Mouse (Mus musculus) heart, embryonic 13.5 days (tissue): ENCODE results near the gene Cabin1. TPM values are rescaled to one million over a fixed set of nuclear protein-coding genes. Genes with fewer than 3 reads are reported as not detected.
A peak's percentile ranks its signal among the peaks of the same experiment; 100 is the strongest.

Experiments used
- ATAC-seq: fragments of 200-750 bp; cut with Nextera tagmentation; 2 replicates; pipeline ENCODE4 v1.8.0; 2017; ENCODE audit warnings: moderate TSS enrichment; ENCODE audit not compliant: insufficient number of reproducible peaks, low FRiP score, low TSS enrichment; ENCODE audit errors: extremely low read depth
- H3K27ac ChIP-seq: fragments of 300-500 bp; sonication (generic); replicated peaks from 2 replicates; pipeline ENCODE4 v1.5.1; 2015; ENCODE audit warnings: moderate library complexity, mild to moderate bottlenecking, inconsistent platforms
- H3K27me3 ChIP-seq: fragments of 300-500 bp; sonication (generic); replicated peaks from 2 replicates; pipeline ENCODE4 v1.6.1; 2015; ENCODE audit warnings: mild to moderate bottlenecking, inconsistent platforms
- H3K36me3 ChIP-seq: fragments of 300-500 bp; sonication (generic); 2 replicates; pipeline ENCODE4 v1.6.1; 2015; ENCODE audit warnings: mild to moderate bottlenecking, inconsistent platforms
- H3K4me1 ChIP-seq: fragments of 300-500 bp; sonication (generic); 2 replicates; pipeline ENCODE4 v1.6.1; 2015; ENCODE audit warnings: inconsistent platforms
- H3K4me2 ChIP-seq: fragments of 300-500 bp; sonication (generic); 2 replicates; pipeline ENCODE4 v1.6.1; 2015; ENCODE audit warnings: inconsistent platforms, mild to moderate bottlenecking, moderate library complexity
- H3K4me3 ChIP-seq: fragments of 300-500 bp; sonication (generic); 2 replicates; pipeline ENCODE4 v1.5.1; 2015; ENCODE audit warnings: moderate library complexity, mild to moderate bottlenecking, inconsistent platforms
- H3K9ac ChIP-seq: fragments of 300-500 bp; sonication (generic); 2 replicates; pipeline ENCODE4 v1.6.1; 2015; ENCODE audit warnings: inconsistent platforms, mild to moderate bottlenecking, moderate library complexity
- H3K9me3 ChIP-seq: fragments of 300-500 bp; sonication (generic); 2 replicates; pipeline ENCODE4 v1.6.1; 2016; ENCODE audit warnings: inconsistent platforms
- WGBS: fragments of 180-500 bp; shearing (Covaris S2); methylation state at CpG from one replicate; pipeline ENCODE4 v1.1.7; 2015; ENCODE audit warnings: mixed read lengths; 5-methylcytosine and 5-hydroxymethylcytosine counted together
- polyA plus RNA-seq: library from polyadenylated mRNA; unstranded; fragments of >200 nt; fragmentation: Nextera tagmentation; extraction: Ambion mirVana; gene quantifications from 2 replicates; pipeline ENCODE4 v1.2.1, GENCODE M21; 2015

Cabin1 gene
- polyA plus RNA-seq, 1 experiment from 2014 or later = 24.3 TPM

DNA sequence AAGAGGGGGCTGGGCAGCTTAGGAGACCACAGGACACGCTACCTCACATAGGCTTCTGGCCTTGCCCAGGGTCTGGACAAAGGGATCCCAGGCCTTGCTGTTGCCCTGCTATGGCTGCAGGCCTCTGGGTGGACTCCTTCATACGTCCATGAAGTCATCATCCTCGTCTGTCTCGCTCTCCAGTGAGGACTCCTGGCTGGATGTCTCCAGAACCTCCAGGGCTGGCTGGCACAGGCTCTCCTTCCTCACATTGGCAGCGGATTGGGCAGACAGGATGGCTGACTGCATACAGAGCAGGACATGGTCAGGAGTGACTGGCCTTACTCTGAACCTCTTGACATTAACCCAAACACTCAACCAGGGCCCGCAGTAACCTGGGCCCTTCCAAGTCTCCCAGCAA lies 117.7 kb downstream of the Cabin1 start:
- H3K9ac ChIP-seq = peak overlapping the region; percentile 42; the same call in 1 of the 2 replicates
- no peaks in the 10 kb centered on the region for H3K9me3 ChIP-seq
- H3K36me3 ChIP-seq = peaks cover 58% of the 10 kb centered on the region
- 83% methylated on average over 6 of the region's 6 CpGs for WGBS
- H3K27me3 ChIP-seq = no peaks in the 10 kb centered on the region
- no peak for ATAC-seq
- H3K4me2 ChIP-seq = no peak overlapping the region
- H3K4me3 ChIP-seq = no peak overlapping the region
- H3K27ac ChIP-seq = peak overlapping the region; percentile 93
- H3K4me1 ChIP-seq = peaks cover 46% of the 10 kb centered on the region

DNA sequence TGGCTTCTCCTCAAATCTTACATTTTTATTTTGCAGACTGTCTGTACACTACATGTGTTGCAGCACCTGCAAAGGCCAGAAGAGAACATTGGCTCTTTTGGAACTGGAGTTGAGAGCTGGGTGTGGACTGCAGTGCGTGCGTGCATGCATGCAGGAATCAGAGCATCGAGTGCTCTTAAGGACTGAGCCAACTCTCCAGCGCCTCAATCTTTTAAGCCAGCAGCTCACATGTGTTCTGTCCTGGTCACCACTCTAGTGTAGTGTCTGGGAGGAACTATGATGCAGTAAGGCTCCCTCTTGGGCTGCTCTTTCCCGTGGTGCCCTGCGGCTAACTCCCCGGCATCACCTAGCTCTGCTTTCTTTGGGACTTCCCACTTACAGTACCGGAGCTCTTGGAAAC lies 118.5 kb downstream of the Cabin1 start:
- Histone ChIP-seq H3K4me1 (peaks cover 46% of the 10 kb centered on the region), H3K27me3 (no peaks in the 10 kb centered on the region), H3K9me3 (no peaks in the 10 kb centered on the region), H3K36me3 (peaks cover 50% of the 10 kb centered on the region), H3K4me3 (no peak overlapping the region), H3K4me2 (no peak overlapping the region), H3K9ac (no peak overlapping the region), H3K27ac (no peak overlapping the region)
- 92% methylated on average over 8 of the region's 8 CpGs for WGBS
- ATAC-seq = no peak

DNA sequence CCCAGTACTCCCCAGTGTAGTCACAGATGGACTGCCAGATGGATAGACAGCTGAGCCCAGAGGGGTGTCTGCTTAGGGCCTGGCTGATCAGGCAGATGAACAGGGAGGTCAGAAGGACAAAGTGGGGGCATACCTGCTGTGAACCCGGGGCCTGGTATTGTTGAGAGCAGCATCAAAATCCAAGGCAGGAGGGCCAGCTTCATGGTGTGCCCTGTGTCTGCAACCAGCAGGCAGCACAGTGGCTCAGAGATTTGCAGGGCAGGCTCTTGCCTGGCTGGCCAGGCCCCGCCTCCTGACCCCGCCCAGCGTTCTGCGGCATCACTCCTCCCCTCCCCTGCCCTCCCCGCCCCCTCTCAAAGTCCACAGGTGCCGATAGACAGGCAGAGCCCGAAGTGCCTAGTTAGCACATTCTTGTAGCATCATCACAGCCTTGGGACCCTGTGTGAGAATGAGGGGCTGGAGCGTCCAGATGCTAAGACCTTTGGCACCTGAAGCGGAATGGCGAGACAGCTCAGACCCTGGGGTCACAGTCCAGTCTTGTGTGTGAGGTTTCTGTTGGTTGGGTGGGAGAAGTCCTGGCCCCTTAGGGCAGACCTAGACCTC lies 120.3 kb downstream of the Cabin1 start, which contains the start of gene Susd2:
Gene Susd2 (minus strand): TSS at position 268 of the 603 bp plus-strand sequence.
- WGBS = 5% methylated on average over 11 of the region's 11 CpGs
- ATAC-seq = no peak; the same call in 1 of the 2 replicates
- Histone ChIP-seq H3K4me3 (peak within 1 kb of the TSS; percentile 13), H3K9ac (peak within 1 kb of the TSS; percentile 68), H3K36me3 (peaks cover 32% of the 10 kb centered on the region), H3K9me3 (no peaks in the 10 kb centered on the region), H3K27me3 (no peaks in the 10 kb centered on the region), H3K27ac (peak within 1 kb of the TSS; percentile 56), H3K4me2 (peak within 1 kb of the TSS; percentile 59), H3K4me1 (peaks cover 46% of the 10 kb centered on the region)

DNA sequence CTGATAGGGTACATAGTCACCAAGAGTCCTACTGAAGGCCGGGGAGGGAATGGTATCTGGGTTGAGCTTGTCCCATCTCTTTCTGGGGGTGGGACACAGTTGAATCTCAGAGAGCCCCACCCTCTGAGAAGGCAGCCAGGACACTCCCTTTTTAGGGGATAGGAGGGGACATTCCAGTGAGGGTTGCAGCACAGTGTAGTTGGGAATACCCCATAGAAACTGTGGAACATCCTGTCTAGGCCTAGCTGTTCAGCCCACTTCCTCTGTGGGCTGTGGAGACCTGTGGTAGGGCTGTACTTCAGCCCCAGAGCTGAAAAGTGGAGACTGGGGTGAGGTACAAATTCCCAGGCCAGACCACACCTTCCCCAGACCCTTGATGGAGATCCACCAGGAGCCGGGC lies 121.2 kb downstream of the Cabin1 start:
- H3K4me1 ChIP-seq = peaks cover 39% of the 10 kb centered on the region
- WGBS = 76% methylated on average over 2 of the region's 2 CpGs
- no peak for ATAC-seq
- peak overlapping the region; percentile 68; the same call in 1 of the 2 replicates for H3K9ac ChIP-seq
- no peaks in the 10 kb centered on the region for H3K27me3 ChIP-seq
- H3K4me3 ChIP-seq = no peak overlapping the region
- peaks cover 23% of the 10 kb centered on the region for H3K36me3 ChIP-seq
- H3K9me3 ChIP-seq = no peaks in the 10 kb centered on the region
- H3K27ac ChIP-seq = 0 out of 2 replicates have a peak overlapping the region, but pooled peaks have one; percentile 56
- peak overlapping the region; percentile 59 for H3K4me2 ChIP-seq

DNA sequence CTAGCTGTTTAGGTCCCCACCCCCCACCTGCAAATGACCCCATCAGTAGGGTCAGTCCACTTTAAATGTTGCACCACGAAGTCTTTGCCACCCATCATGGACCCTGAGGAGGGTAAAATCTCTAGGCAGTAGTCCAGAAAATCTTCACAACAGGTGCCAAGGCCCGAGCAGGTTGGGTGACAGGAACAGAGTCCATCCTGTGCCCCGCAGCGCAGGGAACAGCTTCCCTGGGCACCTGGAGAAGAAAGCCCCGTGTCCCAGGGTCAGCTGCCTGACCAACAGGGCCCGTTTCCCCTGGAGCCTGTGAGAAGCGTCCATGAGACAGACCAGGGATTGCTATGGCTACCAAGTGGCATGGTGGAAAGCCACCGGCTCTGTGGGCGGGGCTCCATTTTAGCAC lies 121.7 kb downstream of the Cabin1 start:
- 79% methylated on average over 9 of the region's 9 CpGs for WGBS
- peak overlapping the region; percentile 68; the same call in 1 of the 2 replicates for H3K9ac ChIP-seq
- H3K4me3 ChIP-seq = no peak overlapping the region
- H3K9me3 ChIP-seq = no peaks in the 10 kb centered on the region
- peaks cover 35% of the 10 kb centered on the region for H3K4me1 ChIP-seq
- ATAC-seq = no peak
- peaks cover 19% of the 10 kb centered on the region for H3K36me3 ChIP-seq
- H3K27me3 ChIP-seq = no peaks in the 10 kb centered on the region
- no peak overlapping the region for H3K27ac ChIP-seq
- no peak overlapping the region for H3K4me2 ChIP-seq

DNA sequence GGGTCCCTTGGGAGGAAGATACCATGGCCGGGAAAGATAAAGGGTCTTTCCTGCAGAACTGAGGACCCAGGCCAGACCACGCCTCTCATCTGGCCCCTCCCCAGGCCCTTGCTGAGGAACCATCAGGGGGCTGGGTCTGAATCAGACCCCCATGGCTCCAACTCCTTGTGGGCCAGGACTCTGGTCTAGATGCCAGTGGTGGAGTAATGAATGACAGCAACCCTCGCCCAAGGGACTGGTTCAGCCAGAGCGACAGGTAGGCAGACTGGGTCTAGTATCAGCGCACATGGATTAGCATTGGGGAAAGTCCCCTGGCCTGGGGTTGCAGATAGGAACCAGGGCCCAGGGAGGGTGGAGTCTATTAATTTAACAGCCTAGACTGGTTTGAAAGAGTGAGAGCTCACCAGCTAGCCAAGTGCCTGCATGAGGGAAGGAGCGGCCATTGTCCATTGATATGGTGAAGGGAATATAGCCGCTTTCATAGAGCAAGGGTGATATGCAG lies 122.4 kb downstream of the Cabin1 start:
- WGBS = 81% methylated on average over 7 of the region's 7 CpGs
- peaks cover 28% of the 10 kb centered on the region for H3K4me1 ChIP-seq

DNA sequence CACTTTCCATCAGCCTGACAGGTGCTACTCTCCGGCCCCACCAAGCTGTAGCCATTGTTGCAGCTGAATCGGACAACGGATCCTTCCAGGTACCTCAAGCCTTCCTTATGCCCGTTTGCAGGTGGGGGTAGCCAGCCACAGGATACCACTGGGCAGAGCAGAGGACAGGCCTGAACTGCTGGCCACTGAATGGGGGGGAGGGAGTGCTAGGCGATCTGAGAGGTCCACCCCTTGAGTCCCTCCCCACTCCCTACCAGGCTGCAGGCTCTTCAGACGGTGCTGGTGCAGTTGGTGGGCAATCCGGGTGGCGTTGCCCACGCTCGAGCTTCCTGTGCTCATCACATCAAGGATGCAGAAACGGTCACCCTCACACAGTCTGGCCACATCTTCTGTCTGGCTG lies 126.4 kb downstream of the Cabin1 start:
- Histone ChIP-seq H3K36me3 (no peaks in the 10 kb centered on the region), H3K9ac (no peak overlapping the region), H3K27ac (no peak overlapping the region), H3K4me1 (peaks cover 8% of the 10 kb centered on the region), H3K27me3 (no peaks in the 10 kb centered on the region), H3K9me3 (no peaks in the 10 kb centered on the region), H3K4me3 (no peak overlapping the region), H3K4me2 (no peak overlapping the region)
- WGBS = 81% methylated on average over 11 of the region's 11 CpGs
- no peak for ATAC-seq

More for the DNA sequence above, 122.4 kb downstream of the Cabin1 start:
- no peaks in the 10 kb centered on the region for H3K9me3 ChIP-seq
- no peak overlapping the region for H3K9ac ChIP-seq
- H3K4me2 ChIP-seq = no peak overlapping the region
- no peak for ATAC-seq
- no peak overlapping the region for H3K27ac ChIP-seq
- no peak overlapping the region for H3K4me3 ChIP-seq
- no peaks in the 10 kb centered on the region for H3K27me3 ChIP-seq
- peaks cover 19% of the 10 kb centered on the region for H3K36me3 ChIP-seq

DNA sequence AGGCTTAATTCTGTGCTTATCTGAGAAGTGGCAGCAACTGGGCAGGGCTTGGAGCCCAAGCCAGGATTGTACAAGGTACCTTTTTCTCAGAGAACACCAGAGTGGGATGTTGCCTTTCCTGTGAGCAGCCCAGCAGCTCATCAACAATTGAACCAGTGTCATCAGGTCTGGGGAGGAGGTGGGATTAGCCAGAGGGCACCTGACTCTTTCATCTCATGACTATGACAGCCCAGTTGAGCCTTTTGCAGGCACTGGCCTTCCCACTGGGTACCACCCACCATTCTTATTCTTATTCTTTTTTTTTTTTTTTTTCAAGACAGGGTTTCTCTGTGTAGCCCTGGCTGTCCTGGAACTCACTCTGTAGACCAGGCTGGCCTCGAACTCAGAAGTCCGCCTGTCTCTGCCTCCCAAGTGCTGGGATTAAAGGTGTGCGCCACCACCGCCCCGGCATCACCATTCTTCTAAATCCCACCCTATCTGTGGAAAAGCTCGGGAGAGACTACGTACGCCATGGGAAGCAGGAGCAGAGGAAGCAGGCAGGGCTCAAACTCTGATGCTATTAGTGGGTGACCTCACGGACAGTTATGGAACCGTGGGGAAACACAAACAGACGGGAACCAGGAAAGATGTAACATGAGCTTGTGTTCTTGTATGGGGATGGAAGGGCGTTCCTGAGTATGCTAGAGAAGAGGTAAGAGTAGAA lies 127.9 kb downstream of the Cabin1 start:
- 87% methylated on average over 12 of the region's 12 CpGs for WGBS
- no peaks in the 10 kb centered on the region for H3K9me3 ChIP-seq
- no peak overlapping the region for H3K27ac ChIP-seq
- H3K27me3 ChIP-seq = no peaks in the 10 kb centered on the region
- no peak overlapping the region for H3K4me3 ChIP-seq
- no peak for ATAC-seq
- H3K36me3 ChIP-seq = no peaks in the 10 kb centered on the region
- 0 out of 2 replicates have a peak, but pooled peaks cover 12% of the 10 kb centered on the region for H3K4me1 ChIP-seq
- H3K4me2 ChIP-seq = no peak overlapping the region
- H3K9ac ChIP-seq = no peak overlapping the region

DNA sequence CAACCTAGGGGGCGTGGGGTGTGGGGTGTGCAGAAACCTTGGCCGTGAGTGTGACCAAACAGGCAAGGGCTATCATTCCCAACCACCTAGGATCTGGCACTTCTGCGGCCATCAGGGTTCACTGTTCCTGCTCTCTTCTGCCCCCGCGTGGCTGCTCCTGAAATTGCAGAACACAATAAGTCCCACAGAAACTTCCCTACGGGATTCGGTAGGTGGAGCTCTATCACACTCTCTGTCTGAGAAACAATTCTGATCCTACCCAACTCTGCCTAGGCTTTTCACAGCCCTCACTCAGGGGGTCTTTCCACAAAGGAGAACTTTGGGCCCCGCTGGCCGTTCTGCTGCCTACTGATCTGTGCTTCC lies 128.5 kb downstream of the Cabin1 start:
- H3K4me1 ChIP-seq = 0 out of 2 replicates have a peak, but pooled peaks cover 12% of the 10 kb centered on the region
- H3K36me3 ChIP-seq = no peaks in the 10 kb centered on the region
- no peak overlapping the region for H3K4me3 ChIP-seq
- ATAC-seq = no peak
- H3K27ac ChIP-seq = no peak overlapping the region
- no peaks in the 10 kb centered on the region for H3K27me3 ChIP-seq
- H3K9ac ChIP-seq = no peak overlapping the region
- no peak overlapping the region for H3K4me2 ChIP-seq
- 2% methylated on average over 9 of the region's 9 CpGs for WGBS
- no peaks in the 10 kb centered on the region for H3K9me3 ChIP-seq

DNA sequence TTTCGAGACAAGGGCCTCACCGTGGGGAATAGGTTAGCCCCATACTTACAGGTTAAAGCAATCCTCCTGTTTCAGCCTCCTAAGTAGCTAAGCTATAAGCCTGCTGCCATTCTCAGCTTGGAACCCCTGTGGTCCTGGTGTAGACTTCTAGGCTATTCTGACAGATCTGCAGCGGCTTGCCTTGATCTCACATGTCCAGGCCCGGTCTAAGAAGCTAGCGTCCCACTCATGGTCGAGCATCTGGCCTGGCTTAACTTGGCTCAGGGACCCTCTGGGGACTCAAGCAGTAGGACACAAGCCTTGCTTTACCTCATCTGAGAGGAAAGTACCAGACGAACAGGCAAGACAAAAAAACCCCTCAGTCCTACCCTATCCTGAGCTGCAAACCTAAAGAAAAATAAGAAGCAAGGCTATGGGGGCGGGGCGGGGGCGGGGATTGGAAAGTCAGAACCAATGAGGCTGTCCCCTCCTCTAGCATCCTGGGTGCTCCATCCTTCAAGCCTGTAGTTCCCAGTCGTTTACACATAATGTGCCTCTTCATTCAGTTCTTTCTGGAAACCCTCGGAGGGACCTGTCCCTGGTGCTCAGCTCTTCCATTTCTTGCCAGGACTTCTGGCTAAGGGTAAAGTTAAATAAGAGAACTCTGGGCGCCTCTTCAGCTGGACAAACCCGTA lies 129.0 kb downstream of the Cabin1 start:
- no peak overlapping the region for H3K27ac ChIP-seq
- H3K4me2 ChIP-seq = no peak overlapping the region
- H3K27me3 ChIP-seq = no peaks in the 10 kb centered on the region
- H3K9ac ChIP-seq = no peak overlapping the region
- no peak for ATAC-seq
- H3K4me1 ChIP-seq = 0 out of 2 replicates have a peak, but pooled peaks cover 12% of the 10 kb centered on the region
- H3K4me3 ChIP-seq = no peak overlapping the region
- WGBS = 58% methylated on average over 14 of the region's 14 CpGs
- H3K36me3 ChIP-seq = no peaks in the 10 kb centered on the region
- no peaks in the 10 kb centered on the region for H3K9me3 ChIP-seq

DNA sequence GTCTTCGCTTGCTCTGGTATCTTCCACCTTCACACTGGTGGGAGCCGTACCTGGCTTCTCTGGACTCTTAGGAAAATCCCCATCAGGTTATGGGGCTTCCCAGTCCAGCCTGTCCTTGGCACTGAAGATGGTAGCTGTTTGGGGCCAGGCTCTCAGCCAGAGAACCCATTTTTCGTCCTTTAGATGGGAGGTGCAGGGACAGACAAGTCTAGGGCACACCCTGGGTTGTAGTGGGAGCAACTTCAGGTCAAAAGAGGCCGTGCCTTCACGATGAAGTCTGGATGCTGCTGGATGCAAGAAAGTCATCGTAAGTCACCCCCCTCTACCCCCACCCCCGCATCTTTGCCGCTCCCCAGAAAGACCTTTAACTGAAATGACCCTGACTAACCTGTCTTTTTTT lies 129.5 kb downstream of the Cabin1 start:
- Histone ChIP-seq H3K9me3 (no peaks in the 10 kb centered on the region), H3K9ac (no peak overlapping the region), H3K4me1 (0 out of 2 replicates have a peak, but pooled peaks cover 12% of the 10 kb centered on the region), H3K4me3 (no peak overlapping the region), H3K4me2 (no peak overlapping the region), H3K27me3 (no peaks in the 10 kb centered on the region), H3K27ac (no peak overlapping the region), H3K36me3 (no peaks in the 10 kb centered on the region)
- WGBS = 84% methylated on average over 8 of the region's 8 CpGs
- no peak for ATAC-seq
